Mouse (Mus musculus) lung, embryonic 14.5 days (tissue): ENCODE measurements around the gene Cd177. TPM values are rescaled to one million over a fixed set of nuclear protein-coding genes. Genes with fewer than 3 reads are reported as not detected.
"Not testable (repeated sequence)": the region's sequence is repeated elsewhere in the genome, so short reads cannot be mapped to it uniquely, and the experiment has no call there.

Source experiments
- ATAC-seq: fragments of 200-750 bp; cut with Nextera tagmentation; 2 replicates; pipeline ENCODE4 v1.8.0; 2017; ENCODE audit warnings: mild to moderate bottlenecking, moderate TSS enrichment, moderate library complexity; ENCODE audit not compliant: insufficient read depth
- DNase-seq: peaks from one replicate; pipeline ENCODE4 v3.0.0-alpha.2; 2015
- H3K27ac ChIP-seq: fragments of 300-500 bp; sonication (generic); 2 replicates; pipeline ENCODE4 v1.5.1; 2014; ENCODE audit warnings: low read depth, mild to moderate bottlenecking, moderate library complexity
- H3K27me3 ChIP-seq: fragments of 300-500 bp; sonication (generic); 2 replicates; pipeline ENCODE4 v1.6.1; 2014; ENCODE audit warnings: low read length, control low read depth; ENCODE audit not compliant: insufficient read depth
- H3K36me3 ChIP-seq: fragments of 300-500 bp; sonication (generic); 2 replicates; pipeline ENCODE4 v1.6.1; 2014; ENCODE audit warnings: control low read depth; ENCODE audit not compliant: insufficient read depth
- H3K4me1 ChIP-seq: fragments of 300-500 bp; sonication (generic); 2 replicates; pipeline ENCODE4 v1.6.1; 2014; ENCODE audit warnings: antibody characterized with exemption, control low read depth; ENCODE audit not compliant: insufficient read depth
- H3K4me2 ChIP-seq: fragments of 300-500 bp; sonication (generic); 2 replicates; pipeline ENCODE4 v1.6.1; 2014; ENCODE audit warnings: mild to moderate bottlenecking
- H3K4me3 ChIP-seq: fragments of 300-500 bp; sonication (generic); 2 replicates; pipeline ENCODE4 v1.5.1; 2014; ENCODE audit warnings: low read depth, low read length
- H3K9ac ChIP-seq: fragments of 300-500 bp; sonication (generic); 2 replicates; pipeline ENCODE4 v1.6.1; 2014
- H3K9me3 ChIP-seq: fragments of 300-500 bp; sonication (generic); 2 replicates; pipeline ENCODE4 v1.6.1; 2016; ENCODE audit warnings: low read depth, low read length, control low read depth
- CTCF ChIP-seq: IDR thresholded peaks from 2 replicates; pipeline ENCODE4 v1.5.1; 2016; ENCODE audit warnings: antibody characterized with exemption, low read depth
- WGBS: fragments of 180-500 bp; shearing (Covaris S2); extraction: QIAGEN DNeasy Blood & Tissue Kit; methylation state at CpG from one replicate; pipeline ENCODE4 v1.1.7; 2014; 5-methylcytosine and 5-hydroxymethylcytosine counted together
- polyA plus RNA-seq: library from polyadenylated mRNA; unstranded; fragments of >200 nt; fragmentation: Nextera tagmentation; extraction: Ambion mirVana; gene quantifications from 2 replicates; pipeline ENCODE4 v1.2.1, GENCODE M21; 2014

Cd177 gene
- polyA plus RNA-seq, 1 experiment from 2014 or later, result 0.13 TPM

GRCm38 (mm10) chr7:24735970-24736670 lies 24.0 kb downstream of the Cd177 start:
- no peak overlapping the region for H3K4me3 ChIP-seq
- no peak overlapping the region for H3K27ac ChIP-seq
- peak; percentile 47; the same call in 1 of the 2 replicates for ATAC-seq
- H3K9me3 ChIP-seq, result no peaks in the 10 kb centered on the region
- no peak overlapping the region for H3K9ac ChIP-seq
- 18% methylated on average over 17 of the region's 17 CpGs for WGBS
- 0 out of 2 replicates have a peak overlapping the region, but pooled peaks have one; percentile 15 for H3K4me2 ChIP-seq
- DNase-seq, result peak; percentile 58
- no peaks in the 10 kb centered on the region for H3K4me1 ChIP-seq
- H3K27me3 ChIP-seq, result no peaks in the 10 kb centered on the region
- H3K36me3 ChIP-seq, result no peaks in the 10 kb centered on the region
- no peak for TF ChIP-seq CTCF

GRCm38 (mm10) chr7:24726808-24727207 lies 33.3 kb downstream of the Cd177 start, which contains the start of gene Gm4763:
Gm4763 (minus strand) TSS chr7:24726908.
- not testable (repeated sequence) for ATAC-seq, DNase-seq, H3K27me3 ChIP-seq, H3K9ac ChIP-seq, H3K36me3 ChIP-seq, H3K4me3 ChIP-seq, H3K27ac ChIP-seq, H3K4me1 ChIP-seq, H3K4me2 ChIP-seq, H3K9me3 ChIP-seq
- WGBS, result 86% methylated on average over 11 of the region's 11 CpGs

GRCm38 (mm10) chr7:24715039-24715438 lies 45.1 kb downstream of the Cd177 start:
- no peak overlapping the region for H3K4me2 ChIP-seq
- no peak overlapping the region for H3K9ac ChIP-seq
- no peak for TF ChIP-seq CTCF
- H3K4me1 ChIP-seq, result no peaks in the 10 kb centered on the region
- no peak overlapping the region for H3K4me3 ChIP-seq
- DNase-seq (no peak), ATAC-seq (no peak)
- H3K27me3 ChIP-seq, result no peaks in the 10 kb centered on the region
- no peaks in the 10 kb centered on the region for H3K9me3 ChIP-seq
- no peaks in the 10 kb centered on the region for H3K36me3 ChIP-seq
- 54% methylated on average over 6 of the region's 6 CpGs for WGBS
- no peak overlapping the region for H3K27ac ChIP-seq

GRCm38 (mm10) chr7:24708832-24709292 lies 51.2 kb downstream of the Cd177 start, which contains the start of gene BC049730:
BC049730 (plus strand) TSS chr7:24709242.
- no peak within 1 kb of the TSS for H3K9ac ChIP-seq
- TF ChIP-seq CTCF, result no peak
- ATAC-seq (no peak), DNase-seq (no peak)
- no peaks in the 10 kb centered on the region for H3K27me3 ChIP-seq
- H3K9me3 ChIP-seq, result no peaks in the 10 kb centered on the region
- no peaks in the 10 kb centered on the region for H3K4me1 ChIP-seq
- 88% methylated on average over 14 of the region's 14 CpGs for WGBS
- H3K4me3 ChIP-seq, result no peak within 1 kb of the TSS
- H3K4me2 ChIP-seq, result no peak within 1 kb of the TSS
- no peaks in the 10 kb centered on the region for H3K36me3 ChIP-seq
- H3K27ac ChIP-seq, result no peak within 1 kb of the TSS

GRCm38 (mm10) chr7:24702841-24703240 lies 57.3 kb downstream of the Cd177 start:
- ATAC-seq, H3K27me3 ChIP-seq, H3K36me3 ChIP-seq, H3K4me1 ChIP-seq, H3K4me3 ChIP-seq, H3K9ac ChIP-seq, H3K27ac ChIP-seq, DNase-seq, H3K9me3 ChIP-seq, H3K4me2 ChIP-seq: not testable (repeated sequence)
- 69% methylated on average over 9 of the region's 9 CpGs for WGBS

- WGBS, result 89% methylated on average over 4 of the region's 4 CpGs
Observed at GRCm38 (mm10) chr7:24697891-24698290, 62.2 kb downstream of the Cd177 start.

More at GRCm38 (mm10) chr7:24697891-24698290, 62.2 kb downstream of the Cd177 start:
- H3K27ac ChIP-seq, DNase-seq, H3K27me3 ChIP-seq, H3K4me1 ChIP-seq, H3K9ac ChIP-seq, H3K4me3 ChIP-seq, H3K4me2 ChIP-seq, H3K36me3 ChIP-seq, ATAC-seq, H3K9me3 ChIP-seq: not testable (repeated sequence)

Other genes with a start within 250 kb of the Cd177 start
- 0.32 and 0.47 TPM in 2 replicates for gene AC161166.1, start 247.9 kb downstream of the Cd177 start, polyA plus RNA-seq
- 8.0 and 9.3 TPM in 2 replicates for gene Irgq, start 229.6 kb downstream of the Cd177 start, polyA plus RNA-seq
- not detected in 2 replicates for gene Pinlyp, start 214.2 kb downstream of the Cd177 start, polyA plus RNA-seq
- gene Xrcc1, start 214.0 kb downstream of the Cd177 start, polyA plus RNA-seq, result 96.6 and 121 TPM in 2 replicates
- 26.5 and 26.7 TPM in 2 replicates for gene Ethe1, start 172.8 kb downstream of the Cd177 start, polyA plus RNA-seq
- gene Zfp575, start 172.7 kb downstream of the Cd177 start, polyA plus RNA-seq, result 2.6 and 2.9 TPM in 2 replicates
- gene Phldb3, start 149.5 kb downstream of the Cd177 start, polyA plus RNA-seq, result 0.14 and 0.33 TPM in 2 replicates
- gene Lypd3, start 123.8 kb downstream of the Cd177 start, polyA plus RNA-seq, result 0.14 TPM in 1 of 2 replicates, not detected in the other
- gene Tex101, start 83.6 kb downstream of the Cd177 start, polyA plus RNA-seq, result not detected in 2 replicates
- gene BC049730, start 51.1 kb downstream of the Cd177 start, polyA plus RNA-seq, result not detected in 2 replicates
- not detected in 2 replicates for gene Gm4763, start 33.4 kb downstream of the Cd177 start, polyA plus RNA-seq
- not detected in 2 replicates for gene Ceacam10, start 16.9 kb upstream of the Cd177 start, polyA plus RNA-seq
- gene Gm9844, start 101.9 kb upstream of the Cd177 start, polyA plus RNA-seq, result 23.5 and 25.5 TPM in 2 replicates
- not detected in 2 replicates for gene Lypd4, start 109.6 kb upstream of the Cd177 start, polyA plus RNA-seq
- not detected in 2 replicates for gene Dmrtc2, start 109.7 kb upstream of the Cd177 start, polyA plus RNA-seq
- gene Rps19, start 124.1 kb upstream of the Cd177 start, polyA plus RNA-seq, result 3,015 and 3,069 TPM in 2 replicates
- gene Cd79a, start 137.1 kb upstream of the Cd177 start, polyA plus RNA-seq, result 0.16 and 0.24 TPM in 2 replicates
- gene Arhgef1, start 142.6 kb upstream of the Cd177 start, polyA plus RNA-seq, result 109 and 120 TPM in 2 replicates
- gene Gm4881, start 184.2 kb upstream of the Cd177 start, polyA plus RNA-seq, result not detected in 2 replicates
- 130 and 131 TPM in 2 replicates for gene Rabac1, start 212.4 kb upstream of the Cd177 start, polyA plus RNA-seq
- 0.74 and 0.89 TPM in 2 replicates for gene Atp1a3, start 245.6 kb upstream of the Cd177 start, polyA plus RNA-seq